Mouse (Mus musculus) heart, embryonic 15.5 days (tissue): Measurements from ENCODE around the gene Cenpm. TPM values are rescaled to one million over a fixed set of nuclear protein-coding genes. Genes with fewer than 3 reads are reported as not detected.

Source experiments
- ATAC-seq: fragments of 200-750 bp; cut with Nextera tagmentation; replicated peaks from 2 replicates; pipeline ENCODE4 v1.8.0; 2017; ENCODE audit warnings: low read depth, moderate TSS enrichment; ENCODE audit not compliant: insufficient number of reproducible peaks, insufficient read depth, low FRiP score
- H3K27ac ChIP-seq: fragments of 300-500 bp; sonication (generic); 2 replicates; pipeline ENCODE4 v1.5.1; 2015; ENCODE audit warnings: mild to moderate bottlenecking, inconsistent platforms
- H3K27me3 ChIP-seq: fragments of 300-500 bp; sonication (generic); 2 replicates; pipeline ENCODE4 v1.6.1; 2015; ENCODE audit warnings: inconsistent platforms
- H3K36me3 ChIP-seq: fragments of 300-500 bp; sonication (generic); 2 replicates; pipeline ENCODE4 v1.6.1; 2015; ENCODE audit warnings: mild to moderate bottlenecking, inconsistent platforms
- H3K4me1 ChIP-seq: fragments of 300-500 bp; sonication (generic); replicated peaks from 2 replicates; pipeline ENCODE4 v1.6.1; 2015; ENCODE audit warnings: inconsistent platforms
- H3K4me2 ChIP-seq: fragments of 300-500 bp; sonication (generic); 2 replicates; pipeline ENCODE4 v1.6.1; 2015; ENCODE audit warnings: inconsistent platforms, mild to moderate bottlenecking, moderate library complexity
- H3K4me3 ChIP-seq: fragments of 300-500 bp; sonication (generic); 2 replicates; pipeline ENCODE4 v1.5.1; 2015; ENCODE audit warnings: mild to moderate bottlenecking, inconsistent platforms
- H3K9ac ChIP-seq: fragments of 300-500 bp; sonication (generic); 2 replicates; pipeline ENCODE4 v1.6.1; 2015; ENCODE audit warnings: mild to moderate bottlenecking, inconsistent platforms
- H3K9me3 ChIP-seq: fragments of 300-500 bp; sonication (generic); replicated peaks from 2 replicates; pipeline ENCODE4 v1.6.1; 2016; ENCODE audit warnings: inconsistent platforms
- WGBS: fragments of 180-500 bp; shearing (Covaris S2); methylation state at CpG from one replicate; pipeline ENCODE4 v1.1.7; 2015; ENCODE audit warnings: mixed read lengths; 5-methylcytosine and 5-hydroxymethylcytosine counted together
- polyA plus RNA-seq: library from polyadenylated mRNA; unstranded; fragments of >200 nt; fragmentation: Nextera tagmentation; extraction: Ambion mirVana; gene quantifications from 2 replicates; pipeline ENCODE4 v1.2.1, GENCODE M21; 2015

Gene Cenpm
- polyA plus RNA-seq, 1 experiment from 2014 or later, result 55.7 TPM

DNA sequence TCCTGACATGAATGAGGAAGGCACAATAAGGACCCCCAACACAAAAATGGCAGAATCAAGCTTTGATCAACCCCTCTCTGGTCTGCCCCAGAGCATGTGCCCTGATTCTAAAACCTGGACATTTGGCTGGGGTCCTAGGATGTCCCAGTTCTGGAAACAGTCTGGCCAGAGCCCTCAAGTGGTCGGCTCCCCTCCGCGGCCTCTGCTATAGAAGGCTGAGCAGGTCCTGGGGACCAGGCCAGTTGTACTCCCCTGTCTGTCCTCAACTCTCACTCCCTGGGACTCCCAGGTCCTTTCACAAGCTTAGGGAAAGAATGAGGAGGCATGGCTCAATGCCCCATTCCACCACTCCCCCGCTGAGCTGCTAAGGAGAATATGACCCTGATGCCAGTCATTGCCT is 31.3 kb downstream of the Cenpm start:
- Histone ChIP-seq H3K4me1 (peaks cover 37% of the 10 kb centered on the region), H3K9me3 (no peaks in the 10 kb centered on the region), H3K4me2 (no peak overlapping the region; the same call in 1 of the 2 replicates), H3K36me3 (no peaks in the 10 kb centered on the region), H3K27me3 (peaks cover 96% of the 10 kb centered on the region), H3K9ac (no peak overlapping the region), H3K4me3 (0 out of 2 replicates have a peak overlapping the region, but pooled peaks have one; percentile 54), H3K27ac (no peak overlapping the region)
- 28% methylated on average over 4 of the region's 4 CpGs for WGBS
- no peak for ATAC-seq

DNA sequence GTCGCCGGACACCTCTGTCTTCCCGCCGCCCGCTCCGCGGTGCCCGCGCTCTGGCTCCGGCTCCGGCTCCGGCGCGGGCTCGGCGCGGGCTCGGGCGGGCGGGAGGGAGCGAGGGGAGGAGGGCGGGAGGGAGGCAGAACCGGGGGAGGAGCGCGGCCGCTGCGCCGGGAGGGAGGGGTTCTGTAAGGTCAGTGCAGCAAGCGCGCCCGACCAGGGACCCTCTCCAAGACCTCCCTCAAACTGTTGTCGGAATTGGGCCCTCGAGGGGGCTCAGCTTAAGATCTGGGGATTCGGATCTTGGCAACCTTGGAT is 31.8 kb downstream of the Cenpm start, which contains the start of gene Shisa8:
Gene Shisa8, minus strand, starts transcription at position 64 of the 312 bp plus-strand sequence.
- Histone ChIP-seq H3K9me3 (no peaks in the 10 kb centered on the region), H3K4me1 (peaks cover 37% of the 10 kb centered on the region), H3K4me2 (peak within 1 kb of the TSS; percentile 86), H3K27ac (no peak within 1 kb of the TSS), H3K9ac (peak within 1 kb of the TSS; percentile 40), H3K4me3 (peak within 1 kb of the TSS; percentile 54), H3K36me3 (no peaks in the 10 kb centered on the region), H3K27me3 (peaks cover 97% of the 10 kb centered on the region)
- ATAC-seq, result no peak
- under 1% methylated on average over 28 of the region's 34 CpGs for WGBS

DNA sequence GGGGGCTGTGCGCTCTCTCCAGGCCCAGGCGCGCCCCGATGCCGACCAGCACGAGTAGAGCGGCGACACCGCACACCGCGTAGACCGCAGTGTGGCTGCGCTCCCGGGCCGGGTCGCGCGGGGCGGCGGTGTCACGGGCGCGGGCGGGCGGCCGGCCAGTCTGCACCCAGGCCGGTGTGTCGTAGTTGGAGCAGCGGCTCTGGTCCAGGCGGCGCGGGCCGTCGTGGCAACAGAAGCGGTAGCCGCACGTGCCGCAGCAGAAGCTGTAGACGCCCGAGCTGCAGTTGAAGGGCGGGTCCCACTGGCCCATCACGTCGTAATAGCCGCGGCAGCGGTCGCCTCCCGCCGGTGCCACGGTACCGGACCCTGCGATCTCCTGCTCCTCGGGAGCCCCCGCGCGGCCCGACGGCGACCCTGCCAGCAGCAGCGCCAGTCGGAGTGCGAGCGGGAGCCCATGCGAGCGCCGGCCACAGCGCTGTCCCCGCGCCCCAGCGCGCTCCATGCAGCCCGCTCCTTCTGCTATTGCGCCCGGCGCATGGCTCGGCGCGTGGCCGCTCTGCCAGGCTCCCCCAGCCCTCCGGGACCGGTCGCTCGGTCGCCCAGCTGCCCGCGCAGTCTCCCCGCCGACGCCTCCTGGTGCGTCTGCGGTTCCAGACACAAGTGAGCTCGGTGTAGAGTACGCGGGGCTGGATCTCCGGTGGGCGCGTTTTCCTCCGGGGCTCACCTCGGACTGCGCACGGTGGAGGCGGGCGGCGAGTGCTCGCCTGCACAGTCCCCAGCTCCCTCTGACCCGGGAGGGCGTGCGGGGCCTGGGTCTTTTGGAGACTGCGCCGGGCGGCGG is 32.4 kb downstream of the Cenpm start:
- H3K4me3 ChIP-seq, result peak overlapping the region; percentile 54
- no peaks in the 10 kb centered on the region for H3K9me3 ChIP-seq
- under 1% methylated on average over 109 of the region's 112 CpGs for WGBS
- H3K4me2 ChIP-seq, result peak overlapping the region; percentile 86
- no peak overlapping the region for H3K27ac ChIP-seq
- H3K27me3 ChIP-seq, result peaks cover 99% of the 10 kb centered on the region
- no peaks in the 10 kb centered on the region for H3K36me3 ChIP-seq
- no peak; the same call in 1 of the 2 replicates for ATAC-seq
- H3K4me1 ChIP-seq, result peaks cover 41% of the 10 kb centered on the region
- H3K9ac ChIP-seq, result peak overlapping the region; percentile 40

DNA sequence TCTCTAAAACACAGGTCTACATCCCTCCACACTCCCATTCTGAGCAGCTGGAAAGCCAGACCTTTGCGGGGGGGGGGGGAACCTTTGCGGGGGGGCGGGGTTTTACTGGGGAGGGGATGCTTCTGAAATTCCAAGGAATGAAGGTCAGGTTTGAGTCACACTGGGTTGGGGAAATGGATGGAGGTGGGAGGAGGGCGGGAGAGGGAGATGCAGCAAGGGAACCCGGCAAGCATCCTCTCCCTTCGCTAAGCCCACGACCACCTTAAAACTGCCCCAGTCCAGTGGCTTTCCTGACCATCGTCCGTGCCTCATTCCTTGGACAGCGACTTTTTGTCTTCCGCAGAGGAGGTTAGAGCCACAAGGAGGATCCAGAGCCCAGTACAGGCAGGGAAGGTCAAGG is 33.3 kb downstream of the Cenpm start:
- 4% methylated on average over 11 of the region's 11 CpGs for WGBS
- H3K4me1 ChIP-seq, result peaks cover 41% of the 10 kb centered on the region
- peak overlapping the region; percentile 54 for H3K4me3 ChIP-seq
- ATAC-seq, result no peak
- H3K9me3 ChIP-seq, result no peaks in the 10 kb centered on the region
- H3K36me3 ChIP-seq, result no peaks in the 10 kb centered on the region
- peak overlapping the region; percentile 86 for H3K4me2 ChIP-seq
- peaks cover 99% of the 10 kb centered on the region for H3K27me3 ChIP-seq
- no peak overlapping the region for H3K9ac ChIP-seq
- H3K27ac ChIP-seq, result no peak overlapping the region

DNA sequence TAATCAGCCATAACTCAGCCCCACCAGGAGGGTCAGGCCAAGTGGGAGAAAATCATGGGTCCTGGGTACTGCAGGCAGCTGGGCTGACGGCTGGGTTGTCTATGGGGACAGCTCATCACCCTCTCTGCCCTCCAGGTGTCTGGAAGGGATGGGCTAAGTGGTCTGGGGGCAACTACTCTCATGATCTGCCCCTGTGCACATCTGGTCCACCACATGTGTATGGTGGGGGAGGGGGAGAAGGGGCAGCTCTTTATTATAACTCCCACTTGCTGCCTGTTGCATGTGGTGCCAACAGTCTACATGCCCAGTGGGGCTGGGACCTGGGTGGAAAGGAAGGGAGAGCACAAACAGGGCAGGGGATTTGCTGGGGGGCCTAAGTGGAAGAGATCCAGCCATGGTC is 33.7 kb downstream of the Cenpm start:
- Histone ChIP-seq H3K4me1 (peaks cover 41% of the 10 kb centered on the region), H3K9me3 (no peaks in the 10 kb centered on the region), H3K4me2 (no peak overlapping the region), H3K36me3 (no peaks in the 10 kb centered on the region), H3K9ac (no peak overlapping the region), H3K4me3 (no peak overlapping the region), H3K27me3 (peaks cover 99% of the 10 kb centered on the region), H3K27ac (no peak overlapping the region)
- ATAC-seq, result no peak
- WGBS, result 67% methylated on average over 1 of the region's 1 CpGs

DNA sequence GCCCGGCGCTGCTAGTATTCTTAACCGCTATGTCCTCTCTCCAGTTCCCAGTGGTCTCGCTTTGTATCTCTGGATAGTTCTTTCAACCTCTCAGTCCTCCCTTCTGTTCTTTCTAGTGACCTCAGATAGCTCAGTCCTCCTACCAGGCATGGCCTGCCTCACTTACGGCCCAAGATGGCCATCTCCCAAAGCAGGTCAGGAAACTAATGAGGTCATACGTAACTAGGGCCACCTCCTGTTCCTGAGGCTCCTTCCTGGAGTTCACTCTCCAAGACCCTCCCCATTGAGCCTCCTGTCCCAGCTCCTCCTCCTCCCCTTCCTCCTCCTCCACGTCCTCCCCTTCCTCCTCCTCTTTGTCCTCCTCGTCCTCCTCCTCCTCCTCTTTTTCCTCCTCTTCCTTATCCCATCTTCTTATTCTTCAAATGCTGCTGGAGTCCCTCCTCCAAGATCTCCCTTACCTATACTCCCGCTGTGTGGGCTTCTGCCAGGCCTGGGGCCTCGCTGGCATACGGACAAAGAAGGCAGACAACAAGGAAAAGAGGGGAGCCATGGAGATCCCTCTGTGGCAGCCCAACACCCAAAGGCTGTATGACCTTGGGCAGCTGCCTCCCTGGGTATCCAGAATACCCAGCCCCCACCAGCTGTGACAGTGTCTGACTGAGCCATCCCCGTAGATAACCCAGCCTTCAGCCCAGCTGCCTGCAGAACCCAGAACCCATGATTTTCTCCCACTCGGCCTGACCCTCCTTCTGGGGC is 35.1 kb downstream of the Cenpm start:
- Histone ChIP-seq H3K9ac (no peak overlapping the region), H3K27me3 (peaks cover 98% of the 10 kb centered on the region), H3K36me3 (peaks cover 8% of the 10 kb centered on the region; the same call in 1 of the 2 replicates), H3K4me3 (no peak overlapping the region), H3K9me3 (no peaks in the 10 kb centered on the region), H3K4me2 (no peak overlapping the region), H3K4me1 (peaks cover 37% of the 10 kb centered on the region), H3K27ac (no peak overlapping the region)
- WGBS, result 82% methylated on average over 13 of the region's 13 CpGs
- ATAC-seq, result no peak

DNA sequence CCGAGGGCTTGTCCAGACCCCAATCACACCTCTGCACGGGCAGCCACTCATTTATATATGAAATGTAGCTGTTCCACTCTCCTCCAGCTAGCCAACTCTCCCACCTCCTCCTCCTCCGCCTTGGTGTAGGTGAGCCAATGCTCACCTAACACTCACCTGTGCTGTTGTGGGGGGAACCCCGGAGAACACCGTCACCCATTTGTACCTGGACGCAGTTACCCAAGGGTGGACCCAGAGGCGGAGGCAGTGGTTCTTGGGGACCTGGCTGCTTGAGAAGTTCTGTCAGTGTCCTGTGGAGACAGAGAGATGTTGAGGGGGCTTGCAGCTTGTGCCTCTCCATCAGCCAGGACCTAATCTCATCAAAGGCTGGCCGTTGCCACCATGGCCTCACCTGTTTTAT is 36.2 kb downstream of the Cenpm start:
- H3K9me3 ChIP-seq, result no peaks in the 10 kb centered on the region
- H3K4me3 ChIP-seq, result no peak overlapping the region
- H3K27ac ChIP-seq, result no peak overlapping the region
- no peak overlapping the region for H3K9ac ChIP-seq
- ATAC-seq, result no peak
- H3K4me1 ChIP-seq, result peaks cover 37% of the 10 kb centered on the region
- no peak overlapping the region for H3K4me2 ChIP-seq
- H3K27me3 ChIP-seq, result peaks cover 94% of the 10 kb centered on the region
- WGBS, result 83% methylated on average over 8 of the region's 8 CpGs
- peaks cover 15% of the 10 kb centered on the region for H3K36me3 ChIP-seq

DNA sequence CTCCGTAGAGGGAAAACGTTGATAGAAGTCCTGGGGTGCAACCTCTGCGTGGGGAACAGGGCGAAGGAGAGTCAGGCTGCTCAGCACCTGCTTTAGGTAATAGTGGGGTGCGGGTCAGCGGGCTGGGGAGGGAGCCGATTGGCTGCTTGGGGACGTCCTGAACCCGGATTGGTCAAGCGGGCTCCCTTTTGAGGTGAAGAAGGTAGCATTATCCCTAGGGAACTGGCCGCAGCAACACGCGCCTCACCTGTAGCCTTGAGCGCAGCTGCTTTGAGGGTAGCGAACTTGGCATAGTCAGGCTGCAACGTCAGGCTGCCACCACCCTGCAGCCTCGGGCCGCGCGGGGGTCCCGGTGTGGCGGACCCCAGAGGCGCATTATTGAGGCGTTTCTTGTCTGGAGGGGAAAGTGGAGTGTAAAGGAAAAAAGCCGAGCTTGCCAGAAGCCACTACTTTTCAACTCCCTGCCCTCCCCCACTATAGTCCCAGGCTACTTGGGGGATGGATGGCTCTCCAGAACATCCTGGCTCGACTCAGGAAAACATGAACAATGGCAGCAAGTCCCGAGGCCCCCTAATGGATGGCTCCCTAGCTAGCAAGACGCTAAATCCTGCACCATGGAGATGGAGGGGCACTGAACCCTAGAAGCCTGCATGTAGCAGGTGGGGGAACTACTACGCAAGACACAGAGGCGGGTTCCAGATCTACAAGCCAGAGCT is 36.9 kb downstream of the Cenpm start:
- H3K9ac ChIP-seq, result no peak overlapping the region
- H3K4me3 ChIP-seq, result peak overlapping the region; percentile 17
- ATAC-seq, result no peak
- H3K4me2 ChIP-seq, result peak overlapping the region; percentile 41
- H3K27ac ChIP-seq, result no peak overlapping the region
- WGBS, result 21% methylated on average over 30 of the region's 30 CpGs
- peaks cover 35% of the 10 kb centered on the region for H3K4me1 ChIP-seq
- H3K9me3 ChIP-seq, result no peaks in the 10 kb centered on the region
- H3K27me3 ChIP-seq, result peaks cover 88% of the 10 kb centered on the region
- peaks cover 21% of the 10 kb centered on the region for H3K36me3 ChIP-seq

DNA sequence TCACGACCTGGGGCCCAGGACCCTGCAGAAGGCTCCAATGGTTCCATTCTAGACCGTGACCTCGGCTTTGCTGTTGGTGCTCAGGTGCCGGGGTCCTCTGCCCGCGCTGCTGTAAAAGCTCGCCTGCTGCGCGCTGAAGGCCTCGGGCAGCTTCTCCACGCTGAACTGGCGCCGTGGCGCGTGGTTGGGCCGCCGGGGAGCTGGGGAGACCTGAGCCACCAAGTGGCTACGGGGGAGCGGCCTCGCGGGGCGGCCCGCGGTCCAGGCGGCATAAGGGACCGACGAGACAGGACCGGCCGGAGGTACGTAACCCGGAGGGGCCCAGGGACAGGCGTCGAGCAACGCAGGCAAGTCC is 37.5 kb downstream of the Cenpm start:
- Histone ChIP-seq H3K36me3 (peaks cover 24% of the 10 kb centered on the region), H3K27me3 (peaks cover 82% of the 10 kb centered on the region), H3K9me3 (no peaks in the 10 kb centered on the region), H3K4me2 (peak overlapping the region; percentile 41), H3K27ac (no peak overlapping the region), H3K4me1 (peaks cover 29% of the 10 kb centered on the region), H3K9ac (no peak overlapping the region), H3K4me3 (peak overlapping the region; percentile 17)
- no peak for ATAC-seq
- WGBS, result 18% methylated on average over 34 of the region's 34 CpGs

DNA sequence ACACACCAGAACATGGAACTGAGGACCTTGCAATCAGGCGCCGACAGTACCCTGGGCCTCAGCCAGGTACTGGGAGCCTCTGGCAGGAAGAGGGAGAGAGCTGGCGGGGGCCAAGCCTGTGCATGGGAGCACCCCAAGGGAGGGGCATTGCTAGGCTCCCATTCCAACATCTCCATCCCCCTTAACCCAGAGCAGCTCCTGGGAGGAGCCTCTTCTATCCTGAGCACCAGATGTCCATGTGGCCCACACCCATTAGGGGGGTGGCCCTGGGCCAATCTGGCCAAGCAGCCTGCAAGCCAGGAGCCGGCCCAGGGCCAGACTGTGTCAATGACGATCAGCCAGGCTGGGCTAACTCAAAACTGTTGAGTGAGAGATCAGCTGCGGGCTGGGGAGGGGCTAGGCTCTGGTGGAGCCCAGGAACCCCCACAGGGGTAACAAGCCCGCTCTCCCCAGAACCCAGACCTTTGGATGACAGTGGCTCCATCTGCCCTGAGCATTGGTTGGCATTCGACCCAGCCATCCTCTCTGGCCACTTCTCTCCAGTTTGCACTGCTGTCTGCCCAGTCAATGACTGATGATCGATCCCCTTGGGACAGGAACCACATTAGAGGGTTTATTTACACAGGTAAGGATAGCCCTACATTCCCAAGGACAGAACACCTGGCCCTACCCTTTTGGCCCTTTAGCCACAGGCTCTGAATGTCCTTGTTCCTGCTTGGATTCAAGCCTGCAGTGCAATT is 38.0 kb downstream of the Cenpm start:
- peaks cover 23% of the 10 kb centered on the region for H3K4me1 ChIP-seq
- no peak overlapping the region for H3K9ac ChIP-seq
- peak overlapping the region; percentile 17; the same call in 1 of the 2 replicates for H3K4me3 ChIP-seq
- ATAC-seq, result peak; percentile 77
- H3K27me3 ChIP-seq, result peaks cover 76% of the 10 kb centered on the region
- H3K36me3 ChIP-seq, result peaks cover 27% of the 10 kb centered on the region
- peak overlapping the region; percentile 41; the same call in 1 of the 2 replicates for H3K4me2 ChIP-seq
- no peaks in the 10 kb centered on the region for H3K9me3 ChIP-seq
- no peak overlapping the region for H3K27ac ChIP-seq
- 40% methylated on average over 9 of the region's 9 CpGs for WGBS
